Mouse (Mus musculus): ENCODE measurements around the gene Tbcel.

Gene Tbcel

GRCm38 (mm10) chr9:42486913-42487312, 20.7 kb downstream of the Tbcel start:
- no peak for ATAC-seq (ENCODE audit: low TSS enrichment)

GRCm38 (mm10) chr9:42484667-42485066, 22.9 kb downstream of the Tbcel start:
- no peak for ATAC-seq (ENCODE audit: low TSS enrichment)

- no peak for ATAC-seq (ENCODE audit: low TSS enrichment)
Observed at GRCm38 (mm10) chr9:42482944-42483343, 24.7 kb downstream of the Tbcel start.

GRCm38 (mm10) chr9:42476166-42476565, 31.4 kb downstream of the Tbcel start:
- ATAC-seq (ENCODE audit: low TSS enrichment), result no peak

- no peak for ATAC-seq (ENCODE audit: low TSS enrichment)
Observed at GRCm38 (mm10) chr9:42474244-42474643, 33.4 kb downstream of the Tbcel start.

- ATAC-seq (ENCODE audit: low TSS enrichment), result peak; percentile 94
Observed at GRCm38 (mm10) chr9:42471921-42472747, 35.5 kb downstream of the Tbcel start.

- peak; percentile 54 for ATAC-seq (ENCODE audit: low TSS enrichment)
Observed at GRCm38 (mm10) chr9:42471214-42471613, 36.4 kb downstream of the Tbcel start.

- no peak for ATAC-seq (ENCODE audit: low TSS enrichment)
Observed at GRCm38 (mm10) chr9:42469323-42469722, 38.3 kb downstream of the Tbcel start.

- ATAC-seq (ENCODE audit: low TSS enrichment), result no peak
Observed at GRCm38 (mm10) chr9:42468360-42468759, 39.2 kb downstream of the Tbcel start.

GRCm38 (mm10) chr9:42467116-42467815, 40.3 kb downstream of the Tbcel start:
- ATAC-seq (ENCODE audit: low TSS enrichment), result no peak

- no peak for ATAC-seq (ENCODE audit: low TSS enrichment)
Observed at GRCm38 (mm10) chr9:42465661-42466091, 41.9 kb downstream of the Tbcel start.

- no peak for ATAC-seq (ENCODE audit: low TSS enrichment)
Observed at GRCm38 (mm10) chr9:42464181-42464580, 43.4 kb downstream of the Tbcel start.

GRCm38 (mm10) chr9:42463220-42463989, 44.2 kb downstream of the Tbcel start:
- no peak for ATAC-seq (ENCODE audit: low TSS enrichment)

GRCm38 (mm10) chr9:42462585-42463219, 44.9 kb downstream of the Tbcel start:
- no peak for ATAC-seq (ENCODE audit: low TSS enrichment)

- no peak for ATAC-seq (ENCODE audit: low TSS enrichment)
Observed at GRCm38 (mm10) chr9:42461390-42462108, 46.1 kb downstream of the Tbcel start.

GRCm38 (mm10) chr9:42460353-42460752, 47.3 kb downstream of the Tbcel start:
- no peak for ATAC-seq (ENCODE audit: low TSS enrichment)

- ATAC-seq (ENCODE audit: low TSS enrichment), result no peak
Observed at GRCm38 (mm10) chr9:42459736-42460135, 47.9 kb downstream of the Tbcel start.

GRCm38 (mm10) chr9:42458741-42459515, 48.7 kb downstream of the Tbcel start:
- ATAC-seq (ENCODE audit: low TSS enrichment), result no peak

GRCm38 (mm10) chr9:42457501-42457900, 50.1 kb downstream of the Tbcel start:
- no peak for ATAC-seq (ENCODE audit: low TSS enrichment)

GRCm38 (mm10) chr9:42454364-42454763, 53.2 kb downstream of the Tbcel start:
- no peak for ATAC-seq (ENCODE audit: low TSS enrichment)
